Mouse (Mus musculus): ENCODE measurements at regions not wholly inside any gene's neighbourhood (a gene's known extent, or its start where the extent isn't known, plus 50 kb on each side); places are given as distances from the start of the nearest gene placed in this dataset.

DNA sequence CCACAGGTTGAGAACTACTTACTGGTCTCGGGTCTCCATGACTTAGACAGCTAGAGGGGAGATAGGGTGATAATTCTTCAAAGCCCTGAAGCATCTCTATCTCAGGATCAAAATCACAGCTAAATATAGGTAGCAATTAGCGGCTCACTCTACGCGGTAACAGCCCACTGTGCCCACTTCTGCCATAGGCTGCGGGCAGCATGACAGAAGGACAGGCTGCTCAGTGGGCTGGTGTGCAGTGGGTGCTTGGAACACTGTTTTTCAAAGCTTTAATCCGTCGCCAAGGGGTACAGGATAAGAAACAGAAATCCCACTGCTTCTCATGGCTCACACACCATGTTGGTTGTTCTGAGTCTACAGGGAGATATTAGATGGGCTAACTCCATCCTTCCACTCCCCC is 59.2 kb upstream of the Twist2 start:
- no peak for DNase-seq

DNA sequence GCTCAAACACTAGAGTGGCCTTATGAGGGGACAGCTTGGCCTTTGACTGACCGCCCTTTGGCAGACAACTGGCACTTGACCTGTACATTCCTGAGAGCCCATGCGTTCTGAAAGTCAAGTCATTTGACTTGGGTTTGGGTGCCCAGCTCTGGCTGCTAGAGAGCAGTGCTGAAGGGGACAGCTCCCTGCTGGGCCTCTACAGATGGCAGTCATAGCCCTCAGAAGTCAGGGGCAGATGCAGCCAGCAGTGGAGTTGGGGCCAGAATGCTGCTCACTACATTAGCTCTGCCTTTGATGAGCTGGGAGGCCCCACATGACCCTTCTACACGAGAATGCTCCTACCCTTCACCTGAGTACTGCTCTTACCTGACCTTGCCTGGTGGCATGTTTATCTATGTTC is 58.3 kb upstream of the Twist2 start:
- DNase-seq, result no peak

DNA sequence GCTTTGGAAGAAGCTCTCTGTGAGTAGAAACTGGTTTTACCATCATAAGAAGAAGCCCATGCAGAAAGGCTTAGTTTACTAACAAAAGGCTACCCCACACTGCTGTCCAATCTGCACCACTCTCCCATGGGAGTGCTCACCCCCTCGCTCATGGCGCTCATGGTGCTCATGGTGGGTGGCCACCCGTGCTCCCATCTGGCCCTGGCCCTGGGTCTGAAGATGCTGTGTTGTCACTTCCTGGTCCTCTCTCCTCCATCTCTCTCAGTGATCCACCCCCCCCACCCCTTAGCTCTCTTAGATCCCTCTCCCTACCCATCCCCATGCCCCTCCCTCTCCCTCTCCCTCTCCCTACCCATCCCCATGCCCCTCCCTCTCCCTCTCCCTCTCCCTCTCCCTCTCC is 57.2 kb upstream of the Twist2 start:
- DNase-seq, result no peak

DNA sequence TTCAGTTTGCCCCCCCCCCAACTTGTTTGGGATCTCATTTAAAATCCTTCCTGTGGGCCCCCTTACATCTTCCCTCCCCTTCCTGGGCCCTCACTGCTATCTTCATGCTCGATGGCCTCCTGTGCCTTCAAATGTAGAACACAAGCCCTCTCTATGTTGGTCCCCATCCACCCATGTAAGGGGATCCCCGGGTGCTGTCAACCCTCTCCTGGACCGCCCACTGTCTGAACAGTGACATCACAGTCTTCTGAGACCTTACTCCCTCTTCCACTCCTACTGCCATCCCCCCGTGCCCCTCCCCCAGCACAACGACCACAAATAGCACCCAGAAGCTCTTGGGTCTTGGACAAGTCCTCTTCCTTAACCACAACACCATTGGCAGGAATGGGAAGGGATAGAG is 56.6 kb upstream of the Twist2 start:
- DNase-seq, result no peak

DNA sequence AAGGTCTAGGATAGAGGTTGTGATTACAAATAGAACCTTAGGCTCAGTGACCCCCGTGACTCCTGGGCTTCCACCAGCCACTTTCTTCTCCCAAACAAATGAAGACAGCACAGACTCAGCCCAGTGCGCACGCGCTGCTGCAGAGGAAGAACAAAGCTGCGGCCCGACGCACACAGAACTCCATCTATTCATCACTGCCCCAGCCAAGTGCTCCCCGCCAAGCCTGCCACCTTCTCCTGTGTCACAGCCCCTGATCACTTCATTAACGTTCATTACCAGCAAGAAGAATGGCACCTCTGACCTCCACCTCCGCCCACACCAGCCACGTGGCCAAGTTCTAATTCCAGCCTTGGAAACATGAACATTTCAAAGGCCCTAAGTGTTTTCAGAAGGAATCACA is 53.7 kb upstream of the Twist2 start:
- DNase-seq, result no peak

Measured in layer of hippocampus, postnatal 36 days (tissue).